Mouse (Mus musculus): Measurements from ENCODE around the gene Ccdc51. TPM values are rescaled to one million over a fixed set of nuclear protein-coding genes. Genes with fewer than 3 reads are reported as not detected.

Ccdc51 gene
- polyA plus RNA-seq, 1 experiment from 2014 or later = 16.8 TPM

GRCm38 (mm10) chr9:109101933-109102445 lies 19.7 kb downstream of the Ccdc51 start:
- 94% methylated on average over 5 of the region's 5 CpGs for WGBS
- Histone ChIP-seq H3K9ac (replicated peaks; ENCODE audit: low read length) (no peak overlapping the region), H3K4me1 (ENCODE audit: insufficient read depth, low read length) (peaks cover 65% of the 10 kb centered on the region), H3K4me2 (replicated peaks; ENCODE audit: low read depth, low read length) (no peak overlapping the region), H3K27ac (ENCODE audit: low read length) (no peak overlapping the region), H3K27me3 (ENCODE audit: insufficient read depth, low read length) (no peaks in the 10 kb centered on the region), H3K36me3 (ENCODE audit: insufficient read depth, low read length) (peaks cover 44% of the 10 kb centered on the region), H3K9me3 (ENCODE audit: low read length) (no peaks in the 10 kb centered on the region), H3K4me3 (ENCODE audit: low read length) (no peak overlapping the region)
- ATAC-seq (ENCODE audit: low FRiP score, low TSS enrichment) = no peak

- Histone ChIP-seq H3K4me2 (replicated peaks; ENCODE audit: low read depth, low read length) (no peak overlapping the region), H3K36me3 (ENCODE audit: insufficient read depth, low read length) (peaks cover 44% of the 10 kb centered on the region), H3K27me3 (ENCODE audit: insufficient read depth, low read length) (no peaks in the 10 kb centered on the region), H3K4me3 (ENCODE audit: low read length) (no peak overlapping the region), H3K9ac (replicated peaks; ENCODE audit: low read length) (no peak overlapping the region), H3K4me1 (ENCODE audit: insufficient read depth, low read length) (peaks cover 65% of the 10 kb centered on the region), H3K27ac (ENCODE audit: low read length) (no peak overlapping the region), H3K9me3 (ENCODE audit: low read length) (no peaks in the 10 kb centered on the region)
- no peak for ATAC-seq (ENCODE audit: low FRiP score, low TSS enrichment)
- WGBS = 94% methylated on average over 3 of the region's 3 CpGs
Observed at GRCm38 (mm10) chr9:109102541-109102940, 20.2 kb downstream of the Ccdc51 start.

- H3K4me1 ChIP-seq (ENCODE audit: insufficient read depth, low read length) = peaks cover 65% of the 10 kb centered on the region
- WGBS = 74% methylated on average over 7 of the region's 7 CpGs
- peaks cover 47% of the 10 kb centered on the region for H3K36me3 ChIP-seq (ENCODE audit: insufficient read depth, low read length)
Observed at GRCm38 (mm10) chr9:109103250-109103649, 21.0 kb downstream of the Ccdc51 start.

GRCm38 (mm10) chr9:109104083-109104482 lies 21.8 kb downstream of the Ccdc51 start:
- ATAC-seq (ENCODE audit: low FRiP score, low TSS enrichment) = no peak
- Histone ChIP-seq H3K9me3 (ENCODE audit: low read length) (no peaks in the 10 kb centered on the region), H3K27me3 (ENCODE audit: insufficient read depth, low read length) (no peaks in the 10 kb centered on the region), H3K4me1 (ENCODE audit: insufficient read depth, low read length) (peaks cover 59% of the 10 kb centered on the region), H3K36me3 (ENCODE audit: insufficient read depth, low read length) (peaks cover 54% of the 10 kb centered on the region), H3K9ac (replicated peaks; ENCODE audit: low read length) (no peak overlapping the region), H3K4me2 (replicated peaks; ENCODE audit: low read depth, low read length) (no peak overlapping the region), H3K27ac (ENCODE audit: low read length) (no peak overlapping the region), H3K4me3 (ENCODE audit: low read length) (no peak overlapping the region)
- WGBS = 88% methylated on average over 9 of the region's 9 CpGs

More at GRCm38 (mm10) chr9:109103250-109103649, 21.0 kb downstream of the Ccdc51 start:
- Histone ChIP-seq H3K4me2 (replicated peaks; ENCODE audit: low read depth, low read length) (no peak overlapping the region), H3K27ac (ENCODE audit: low read length) (no peak overlapping the region), H3K9ac (replicated peaks; ENCODE audit: low read length) (no peak overlapping the region), H3K4me3 (ENCODE audit: low read length) (no peak overlapping the region), H3K9me3 (ENCODE audit: low read length) (no peaks in the 10 kb centered on the region), H3K27me3 (ENCODE audit: insufficient read depth, low read length) (no peaks in the 10 kb centered on the region)
- no peak for ATAC-seq (ENCODE audit: low FRiP score, low TSS enrichment)

- Histone ChIP-seq H3K4me3 (ENCODE audit: low read length) (no peak overlapping the region), H3K9ac (replicated peaks; ENCODE audit: low read length) (no peak overlapping the region), H3K36me3 (ENCODE audit: insufficient read depth, low read length) (peaks cover 62% of the 10 kb centered on the region), H3K4me1 (ENCODE audit: insufficient read depth, low read length) (peaks cover 50% of the 10 kb centered on the region), H3K4me2 (replicated peaks; ENCODE audit: low read depth, low read length) (no peak overlapping the region), H3K9me3 (ENCODE audit: low read length) (no peaks in the 10 kb centered on the region), H3K27ac (ENCODE audit: low read length) (no peak overlapping the region), H3K27me3 (ENCODE audit: insufficient read depth, low read length) (no peaks in the 10 kb centered on the region)
- ATAC-seq (ENCODE audit: low FRiP score, low TSS enrichment) = no peak
- WGBS = 62% methylated on average over 12 of the region's 12 CpGs
Observed at GRCm38 (mm10) chr9:109105011-109105410, 22.7 kb downstream of the Ccdc51 start.

GRCm38 (mm10) chr9:109105648-109106047 lies 23.4 kb downstream of the Ccdc51 start:
- 86% methylated on average over 12 of the region's 12 CpGs for WGBS
- no peak overlapping the region; the same call in 1 of the 2 replicates for H3K27ac ChIP-seq (ENCODE audit: low read length)
- no peak overlapping the region for H3K9ac ChIP-seq (replicated peaks; ENCODE audit: low read length)
- no peaks in the 10 kb centered on the region for H3K27me3 ChIP-seq (ENCODE audit: insufficient read depth, low read length)
- H3K4me1 ChIP-seq (ENCODE audit: insufficient read depth, low read length) = peaks cover 45% of the 10 kb centered on the region
- peaks cover 62% of the 10 kb centered on the region for H3K36me3 ChIP-seq (ENCODE audit: insufficient read depth, low read length)
- ATAC-seq (ENCODE audit: low FRiP score, low TSS enrichment) = no peak
- H3K4me2 ChIP-seq (replicated peaks; ENCODE audit: low read depth, low read length) = no peak overlapping the region
- H3K4me3 ChIP-seq (ENCODE audit: low read length) = no peak overlapping the region
- H3K9me3 ChIP-seq (ENCODE audit: low read length) = no peaks in the 10 kb centered on the region

- H3K4me1 ChIP-seq (ENCODE audit: insufficient read depth, low read length) = peaks cover 45% of the 10 kb centered on the region
- WGBS = 20% methylated on average over 4 of the region's 6 CpGs
- H3K27ac ChIP-seq (ENCODE audit: low read length) = peak overlapping the region; percentile 81
- peaks cover 70% of the 10 kb centered on the region for H3K36me3 ChIP-seq (ENCODE audit: insufficient read depth, low read length)
- ATAC-seq (ENCODE audit: low FRiP score, low TSS enrichment) = peak; percentile 73
- no peak overlapping the region for H3K4me3 ChIP-seq (ENCODE audit: low read length)
- no peaks in the 10 kb centered on the region for H3K27me3 ChIP-seq (ENCODE audit: insufficient read depth, low read length)
- peak overlapping the region; percentile 19; the same call in 1 of the 2 replicates for H3K4me2 ChIP-seq (replicated peaks; ENCODE audit: low read depth, low read length)
- H3K9me3 ChIP-seq (ENCODE audit: low read length) = no peaks in the 10 kb centered on the region
- no peak overlapping the region for H3K9ac ChIP-seq (replicated peaks; ENCODE audit: low read length)
Observed at GRCm38 (mm10) chr9:109107341-109107740, 25.0 kb downstream of the Ccdc51 start.

GRCm38 (mm10) chr9:109110240-109110639 lies 27.9 kb downstream of the Ccdc51 start:
- H3K9me3 ChIP-seq (ENCODE audit: low read length) = no peaks in the 10 kb centered on the region
- H3K4me3 ChIP-seq (ENCODE audit: low read length) = no peak overlapping the region
- WGBS = 93% methylated on average over 11 of the region's 11 CpGs
- peaks cover 32% of the 10 kb centered on the region for H3K4me1 ChIP-seq (ENCODE audit: insufficient read depth, low read length)
- no peak overlapping the region for H3K9ac ChIP-seq (replicated peaks; ENCODE audit: low read length)
- no peak for ATAC-seq (ENCODE audit: low FRiP score, low TSS enrichment)
- no peaks in the 10 kb centered on the region for H3K27me3 ChIP-seq (ENCODE audit: insufficient read depth, low read length)
- H3K36me3 ChIP-seq (ENCODE audit: insufficient read depth, low read length) = peaks cover 83% of the 10 kb centered on the region
- H3K27ac ChIP-seq (ENCODE audit: low read length) = no peak overlapping the region
- no peak overlapping the region for H3K4me2 ChIP-seq (replicated peaks; ENCODE audit: low read depth, low read length)

- no peaks in the 10 kb centered on the region for H3K9me3 ChIP-seq (ENCODE audit: low read length)
- H3K4me2 ChIP-seq (replicated peaks; ENCODE audit: low read depth, low read length) = no peak overlapping the region
- 84% methylated on average over 4 of the region's 4 CpGs for WGBS
- no peak for ATAC-seq (ENCODE audit: low FRiP score, low TSS enrichment)
- H3K27ac ChIP-seq (ENCODE audit: low read length) = no peak overlapping the region
- peaks cover 83% of the 10 kb centered on the region for H3K36me3 ChIP-seq (ENCODE audit: insufficient read depth, low read length)
- H3K4me1 ChIP-seq (ENCODE audit: insufficient read depth, low read length) = peaks cover 24% of the 10 kb centered on the region
- H3K9ac ChIP-seq (replicated peaks; ENCODE audit: low read length) = no peak overlapping the region
- no peaks in the 10 kb centered on the region for H3K27me3 ChIP-seq (ENCODE audit: insufficient read depth, low read length)
- H3K4me3 ChIP-seq (ENCODE audit: low read length) = no peak overlapping the region
Observed at GRCm38 (mm10) chr9:109111101-109111500, 28.8 kb downstream of the Ccdc51 start.

GRCm38 (mm10) chr9:109111591-109111990 lies 29.3 kb downstream of the Ccdc51 start:
- Histone ChIP-seq H3K9ac (replicated peaks; ENCODE audit: low read length) (no peak overlapping the region), H3K4me2 (replicated peaks; ENCODE audit: low read depth, low read length) (no peak overlapping the region), H3K9me3 (ENCODE audit: low read length) (no peaks in the 10 kb centered on the region), H3K36me3 (ENCODE audit: insufficient read depth, low read length) (peaks cover 85% of the 10 kb centered on the region), H3K4me1 (ENCODE audit: insufficient read depth, low read length) (peaks cover 19% of the 10 kb centered on the region), H3K27ac (ENCODE audit: low read length) (no peak overlapping the region), H3K27me3 (ENCODE audit: insufficient read depth, low read length) (no peaks in the 10 kb centered on the region), H3K4me3 (ENCODE audit: low read length) (no peak overlapping the region)
- ATAC-seq (ENCODE audit: low FRiP score, low TSS enrichment) = no peak
- WGBS = 92% methylated on average over 9 of the region's 9 CpGs
